Mouse (Mus musculus) mouse embryonic stem cell (cell line): Measurements from ENCODE around the gene Hnrnpf.
"Not testable (repeated sequence)": the region's sequence is repeated elsewhere in the genome, so short reads cannot be mapped to it uniquely, and the experiment has no call there.

ENCODE experiments used
- in situ Hi-C, 2 experiments: fragments of 300-500 bp; cut with MboI; formaldehyde crosslinking; loops; 1 replicate in 1 of 2; 3 replicates in 1 of 2; pipeline ENCODE4 v1.14.3; 2019 to 2020; ENCODE audit warnings: low sequenced_read_pairs in 2 of 2, low pct_unique_long_range_greater_than_20kb in 1 of 2, mixed read lengths in 1 of 2; ENCODE audit not compliant: unreplicated experiment in 1 of 2

The Hnrnpf gene

GRCm38 (mm10) chr6:117900126-117901080 is at the start of gene Hnrnpf:
Gene Hnrnpf, plus strand, starts transcription at chr6:117900324.
- in situ Hi-C loops, result no loop called here

- in situ Hi-C loops, result loop anchor here in 1 of 2 experiments (10.0 kb wide), 1 partner anchor 113 kb away; no protein-coding TSS in a partner anchor
These were observed 48.4 kb upstream of the Hnrnpf start for GRCm38 (mm10) chr6:117851747-117852146.

GRCm38 (mm10) chr6:117857990-117858389 is 42.1 kb upstream of the Hnrnpf start:
- in situ Hi-C loops, result loop anchor here in 1 of 2 experiments (10.0 kb wide), 1 partner anchor 107 kb away; no protein-coding TSS in a partner anchor

- in situ Hi-C loops, result no loop called here
These were observed 38.3 kb upstream of the Hnrnpf start, which contains the start of gene Zfp239 for GRCm38 (mm10) chr6:117861848-117862247. Gene Zfp239, plus strand, starts transcription at chr6:117862100.

GRCm38 (mm10) chr6:117862465-117862864 is 37.7 kb upstream of the Hnrnpf start:
- in situ Hi-C loops, result no loop called here

GRCm38 (mm10) chr6:117862899-117863620 is 37.1 kb upstream of the Hnrnpf start:
- in situ Hi-C loops, result no loop called here

GRCm38 (mm10) chr6:117863751-117864150 is 36.4 kb upstream of the Hnrnpf start:
- in situ Hi-C loops, result no loop called here

GRCm38 (mm10) chr6:117868187-117868586 is 31.9 kb upstream of the Hnrnpf start:
- in situ Hi-C loops, result no loop called here

GRCm38 (mm10) chr6:117871034-117871433 is 29.1 kb upstream of the Hnrnpf start:
- in situ Hi-C loops, result no loop called here

- in situ Hi-C loops, result not testable (repeated sequence)
These were observed 26.7 kb upstream of the Hnrnpf start for GRCm38 (mm10) chr6:117873450-117873849.

GRCm38 (mm10) chr6:117874621-117875281 is 25.4 kb upstream of the Hnrnpf start:
- in situ Hi-C loops, result no loop called here

- in situ Hi-C loops, result no loop called here
These were observed 21.3 kb upstream of the Hnrnpf start for GRCm38 (mm10) chr6:117878700-117879407.

- in situ Hi-C loops, result no loop called here
These were observed 20.6 kb upstream of the Hnrnpf start for GRCm38 (mm10) chr6:117879408-117880115.

- in situ Hi-C loops, result no loop called here
These were observed 19.7 kb upstream of the Hnrnpf start for GRCm38 (mm10) chr6:117880394-117880838.

- in situ Hi-C loops, result no loop called here
These were observed 18.9 kb upstream of the Hnrnpf start for GRCm38 (mm10) chr6:117881229-117881628.

- in situ Hi-C loops, result no loop called here
These were observed 18.1 kb upstream of the Hnrnpf start for GRCm38 (mm10) chr6:117881997-117882396.

GRCm38 (mm10) chr6:117885943-117886342 is 14.2 kb upstream of the Hnrnpf start:
- in situ Hi-C loops, result no loop called here
